Mouse (Mus musculus) lung, postnatal 0 days (tissue): ENCODE measurements at regions not wholly inside any gene's neighbourhood (a gene's known extent, or its start where the extent isn't known, plus 50 kb on each side); places are given as distances from the start of the nearest gene placed in this dataset.

Experiments
- CTCF ChIP-seq: IDR thresholded peaks from 2 replicates; pipeline ENCODE4 v1.5.1; 2016; ENCODE audit warnings: antibody characterized with exemption, mild to moderate bottlenecking
- EP300 ChIP-seq: IDR thresholded peaks from 2 replicates; pipeline ENCODE4 v1.6.1; 2016; ENCODE audit warnings: antibody characterized with exemption, mild to moderate bottlenecking, control low read depth

DNA sequence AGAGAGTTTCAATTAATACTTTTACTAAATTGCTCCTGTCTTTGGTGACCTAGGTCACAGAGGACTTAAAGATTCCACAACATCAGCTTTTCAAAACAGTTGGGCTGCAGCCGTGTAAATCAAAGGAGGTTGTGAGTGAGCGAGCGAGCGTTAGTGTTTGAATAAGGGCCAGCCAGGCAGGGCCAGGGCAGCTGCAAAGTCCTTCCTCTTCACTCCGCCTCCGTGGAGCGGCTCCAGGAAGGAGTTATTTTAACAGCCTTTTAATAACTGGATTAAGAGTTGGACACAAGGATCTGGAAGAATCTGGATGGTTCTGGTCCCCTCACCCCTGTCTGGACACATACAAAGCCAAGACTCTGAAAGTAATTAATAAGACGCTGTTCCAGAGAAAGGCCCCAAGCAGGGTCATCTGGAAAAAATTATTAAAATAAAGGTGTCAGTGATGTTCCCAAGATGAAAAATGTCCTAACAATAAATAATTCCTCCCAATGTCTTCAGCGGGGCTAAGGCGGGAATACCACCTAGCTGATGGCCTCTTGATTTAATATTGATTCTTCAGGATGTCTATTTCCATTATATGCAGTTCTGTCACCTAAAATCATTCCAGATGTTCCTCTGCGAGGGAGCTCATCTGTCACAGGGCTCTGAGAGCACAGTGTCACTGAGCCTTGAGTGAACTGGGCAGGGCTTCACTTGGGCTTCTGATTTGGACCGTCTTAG, 105.3 kb downstream of the Evx1 start:
- TF ChIP-seq CTCF (no peak), EP300 (no peak)
